Mouse (Mus musculus) neural tube, embryonic 14.5 days (tissue): ENCODE measurements around the gene Gas7. TPM values are rescaled to one million over a fixed set of nuclear protein-coding genes. Genes with fewer than 3 reads are reported as not detected.

ENCODE experiments used
- ATAC-seq: fragments of 200-750 bp; cut with Nextera tagmentation; 2 replicates; pipeline ENCODE4 v1.8.0; 2017; ENCODE audit warnings: low read depth, mild to moderate bottlenecking, moderate TSS enrichment, moderate library complexity
- H3K27ac ChIP-seq: fragments of 300-500 bp; sonication (generic); 2 replicates; pipeline ENCODE4 v1.5.1; 2014; ENCODE audit warnings: low read depth, mild to moderate bottlenecking, control low read depth, low read length, moderate library complexity, mixed read lengths
- H3K27me3 ChIP-seq: fragments of 300-500 bp; sonication (generic); 2 replicates; pipeline ENCODE4 v1.6.1; 2014; ENCODE audit warnings: low read length; ENCODE audit not compliant: control insufficient read depth, insufficient read depth
- H3K36me3 ChIP-seq: fragments of 300-500 bp; sonication (generic); 2 replicates; pipeline ENCODE4 v1.6.1; 2014; ENCODE audit warnings: low read length, mixed read lengths; ENCODE audit not compliant: control insufficient read depth, insufficient read depth
- H3K4me1 ChIP-seq: fragments of 300-500 bp; sonication (generic); 2 replicates; pipeline ENCODE4 v1.6.1; 2014; ENCODE audit warnings: low read length; ENCODE audit not compliant: control insufficient read depth, insufficient read depth
- H3K4me2 ChIP-seq: fragments of 300-500 bp; sonication (generic); 2 replicates; pipeline ENCODE4 v1.6.1; 2014; ENCODE audit warnings: mild to moderate bottlenecking, low read depth, low read length, control low read depth
- H3K4me3 ChIP-seq: fragments of 300-500 bp; sonication (generic); 2 replicates; pipeline ENCODE4 v1.5.1; 2014; ENCODE audit warnings: low read depth, low read length, control low read depth, mixed read lengths
- H3K9ac ChIP-seq: fragments of 300-500 bp; sonication (generic); replicated peaks from 2 replicates; pipeline ENCODE4 v1.6.1; 2014; ENCODE audit warnings: low read depth, mild to moderate bottlenecking, control low read depth, low read length, mixed read lengths
- H3K9me3 ChIP-seq: fragments of 300-500 bp; sonication (generic); 2 replicates; pipeline ENCODE4 v1.6.1; 2016; ENCODE audit warnings: low read length; ENCODE audit not compliant: control insufficient read depth
- WGBS: fragments of 180-500 bp; shearing (Covaris S2); extraction: QIAGEN DNeasy Blood & Tissue Kit; methylation state at CpG from one replicate; pipeline ENCODE4 v1.1.7; 2014; 5-methylcytosine and 5-hydroxymethylcytosine counted together
- polyA plus RNA-seq: library from polyadenylated mRNA; unstranded; fragments of >200 nt; fragmentation: Nextera tagmentation; extraction: Ambion mirVana; gene quantifications from 2 replicates; pipeline ENCODE4 v1.2.1, GENCODE M21; 2014

The Gas7 gene
- polyA plus RNA-seq, 1 experiment from 2014 or later = 22.1 TPM

- H3K27me3 ChIP-seq = no peaks in the 10 kb centered on the region
- no peak overlapping the region for H3K4me3 ChIP-seq
- H3K36me3 ChIP-seq = no peaks in the 10 kb centered on the region
- no peak overlapping the region for H3K27ac ChIP-seq
- no peak for ATAC-seq
- WGBS = 23% methylated on average over 3 of the region's 3 CpGs
- no peaks in the 10 kb centered on the region for H3K9me3 ChIP-seq
- no peak overlapping the region for H3K9ac ChIP-seq
- H3K4me2 ChIP-seq = no peak overlapping the region
- no peaks in the 10 kb centered on the region for H3K4me1 ChIP-seq
Observed at GRCm38 (mm10) chr11:67523806-67524205, 68.6 kb downstream of the Gas7 start.

- Histone ChIP-seq H3K27me3 (no peaks in the 10 kb centered on the region), H3K4me2 (no peak overlapping the region), H3K36me3 (no peaks in the 10 kb centered on the region), H3K4me1 (no peaks in the 10 kb centered on the region), H3K9me3 (no peaks in the 10 kb centered on the region), H3K27ac (no peak overlapping the region), H3K9ac (no peak overlapping the region), H3K4me3 (no peak overlapping the region)
- WGBS = 50% methylated on average over 2 of the region's 2 CpGs
- no peak for ATAC-seq
Observed at GRCm38 (mm10) chr11:67524731-67525130, 69.5 kb downstream of the Gas7 start.

GRCm38 (mm10) chr11:67525841-67526240, 70.6 kb downstream of the Gas7 start:
- H3K4me1 ChIP-seq = no peaks in the 10 kb centered on the region
- H3K27ac ChIP-seq = no peak overlapping the region
- no peak for ATAC-seq
- H3K27me3 ChIP-seq = no peaks in the 10 kb centered on the region
- no peak overlapping the region for H3K4me3 ChIP-seq
- no peak overlapping the region for H3K9ac ChIP-seq
- no peaks in the 10 kb centered on the region for H3K36me3 ChIP-seq
- 86% methylated on average over 3 of the region's 3 CpGs for WGBS
- no peaks in the 10 kb centered on the region for H3K9me3 ChIP-seq
- H3K4me2 ChIP-seq = no peak overlapping the region

- H3K27ac ChIP-seq = no peak overlapping the region
- WGBS = 72% methylated on average over 12 of the region's 12 CpGs
Observed at GRCm38 (mm10) chr11:67526621-67527545, 71.6 kb downstream of the Gas7 start.

GRCm38 (mm10) chr11:67531286-67531685, 76.0 kb downstream of the Gas7 start:
- WGBS = 90% methylated on average over 2 of the region's 2 CpGs
- Histone ChIP-seq H3K4me2 (no peak overlapping the region), H3K27me3 (no peaks in the 10 kb centered on the region), H3K9me3 (no peaks in the 10 kb centered on the region), H3K36me3 (no peaks in the 10 kb centered on the region), H3K9ac (no peak overlapping the region), H3K27ac (no peak overlapping the region), H3K4me3 (no peak overlapping the region), H3K4me1 (no peaks in the 10 kb centered on the region)
- ATAC-seq = no peak

More at GRCm38 (mm10) chr11:67526621-67527545, 71.6 kb downstream of the Gas7 start:
- no peak for ATAC-seq
- H3K36me3 ChIP-seq = no peaks in the 10 kb centered on the region
- H3K4me1 ChIP-seq = no peaks in the 10 kb centered on the region
- H3K4me2 ChIP-seq = no peak overlapping the region
- no peak overlapping the region for H3K4me3 ChIP-seq
- no peaks in the 10 kb centered on the region for H3K9me3 ChIP-seq
- no peaks in the 10 kb centered on the region for H3K27me3 ChIP-seq
- H3K9ac ChIP-seq = no peak overlapping the region

GRCm38 (mm10) chr11:67531926-67532565, 76.8 kb downstream of the Gas7 start:
- Histone ChIP-seq H3K27me3 (no peaks in the 10 kb centered on the region), H3K4me2 (no peak overlapping the region), H3K4me1 (no peaks in the 10 kb centered on the region), H3K27ac (no peak overlapping the region), H3K9me3 (no peaks in the 10 kb centered on the region), H3K9ac (no peak overlapping the region), H3K4me3 (no peak overlapping the region), H3K36me3 (no peaks in the 10 kb centered on the region)
- ATAC-seq = no peak
- 74% methylated on average over 6 of the region's 6 CpGs for WGBS

- Histone ChIP-seq H3K27ac (no peak overlapping the region), H3K4me2 (no peak overlapping the region), H3K4me3 (no peak overlapping the region), H3K4me1 (no peaks in the 10 kb centered on the region), H3K9ac (no peak overlapping the region), H3K9me3 (no peaks in the 10 kb centered on the region), H3K36me3 (no peaks in the 10 kb centered on the region), H3K27me3 (no peaks in the 10 kb centered on the region)
- 87% methylated on average over 10 of the region's 10 CpGs for WGBS
- ATAC-seq = no peak
Observed at GRCm38 (mm10) chr11:67532728-67533127, 77.5 kb downstream of the Gas7 start.

GRCm38 (mm10) chr11:67533151-67533550, 77.9 kb downstream of the Gas7 start:
- no peak overlapping the region for H3K27ac ChIP-seq
- WGBS = 86% methylated on average over 6 of the region's 6 CpGs

GRCm38 (mm10) chr11:67535703-67536102, 80.5 kb downstream of the Gas7 start:
- Histone ChIP-seq H3K36me3 (no peaks in the 10 kb centered on the region), H3K9ac (no peak overlapping the region), H3K4me2 (no peak overlapping the region), H3K27me3 (no peaks in the 10 kb centered on the region), H3K4me1 (no peaks in the 10 kb centered on the region), H3K9me3 (no peaks in the 10 kb centered on the region), H3K4me3 (no peak overlapping the region), H3K27ac (no peak overlapping the region)
- ATAC-seq = no peak
- 87% methylated on average over 1 of the region's 1 CpGs for WGBS

More at GRCm38 (mm10) chr11:67533151-67533550, 77.9 kb downstream of the Gas7 start:
- Histone ChIP-seq H3K4me2 (no peak overlapping the region), H3K9me3 (no peaks in the 10 kb centered on the region), H3K27me3 (no peaks in the 10 kb centered on the region), H3K36me3 (no peaks in the 10 kb centered on the region), H3K9ac (no peak overlapping the region), H3K4me1 (no peaks in the 10 kb centered on the region), H3K4me3 (no peak overlapping the region)
- no peak for ATAC-seq
